Mouse (Mus musculus): Measurements from ENCODE around the gene Lrrc14b.

Lrrc14b gene

GRCm38 (mm10) chr13:74363859-74364235 lies at the start of gene Lrrc14b:
Lrrc14b (minus strand) TSS chr13:74364005.
- DNase-seq, result peak; percentile 54 to 55

- DNase-seq, result peak; percentile 9 to 35
Observed at GRCm38 (mm10) chr13:74399298-74399839, 35.6 kb upstream of the Lrrc14b start, which contains the start of gene Ftl1-ps1. Ftl1-ps1 (plus strand) TSS chr13:74399694.

GRCm38 (mm10) chr13:74391156-74391555 lies 27.4 kb upstream of the Lrrc14b start:
- no peak for DNase-seq

GRCm38 (mm10) chr13:74390371-74390990 lies 26.7 kb upstream of the Lrrc14b start, which contains the start of gene Zfp72:
Zfp72 (minus strand) TSS chr13:74390836.
- peak; percentile 83 to 85 for DNase-seq

- no peak for DNase-seq
Observed at GRCm38 (mm10) chr13:74389730-74390129, 25.9 kb upstream of the Lrrc14b start.

GRCm38 (mm10) chr13:74382289-74382688 lies 18.5 kb upstream of the Lrrc14b start:
- no peak for DNase-seq

- DNase-seq, result no peak
Observed at GRCm38 (mm10) chr13:74381533-74382276, 17.9 kb upstream of the Lrrc14b start.

- peak; percentile 20 to 30 for DNase-seq
Observed at GRCm38 (mm10) chr13:74363176-74363858, 488 bp downstream of the Lrrc14b start.

GRCm38 (mm10) chr13:74362218-74362617 lies 1.6 kb downstream of the Lrrc14b start:
- DNase-seq, result no peak

- no peak for DNase-seq
Observed at GRCm38 (mm10) chr13:74356491-74356890, 7.3 kb downstream of the Lrrc14b start.

GRCm38 (mm10) chr13:74350435-74350906 lies 13.3 kb downstream of the Lrrc14b start:
- no peak for DNase-seq

- DNase-seq, result peak; percentile 95 to 98
Observed at GRCm38 (mm10) chr13:74349566-74350434, 14.0 kb downstream of the Lrrc14b start, which contains the start of the genes Sdha and Ccdc127. Sdha (minus strand) TSS chr13:74350280. Ccdc127 (plus strand) TSS chr13:74350309.

- peak; percentile 40 to 61 for DNase-seq
Observed at GRCm38 (mm10) chr13:74341036-74341435, 22.8 kb downstream of the Lrrc14b start.

GRCm38 (mm10) chr13:74329321-74329720 lies 34.5 kb downstream of the Lrrc14b start:
- DNase-seq, result no peak

GRCm38 (mm10) chr13:74317170-74317849 lies 46.5 kb downstream of the Lrrc14b start, which contains the start of gene Pdcd6:
Pdcd6 (minus strand) TSS chr13:74317580.
- peak; percentile 96 to 98 for DNase-seq

GRCm38 (mm10) chr13:74316789-74317169 lies 47.0 kb downstream of the Lrrc14b start:
- peak; percentile 46 to 60 for DNase-seq

GRCm38 (mm10) chr13:74316386-74316785 lies 47.4 kb downstream of the Lrrc14b start:
- DNase-seq, result peak in 1 of 2 experiments; percentile 8

GRCm38 (mm10) chr13:74314616-74315015 lies 49.2 kb downstream of the Lrrc14b start:
- DNase-seq, result no peak
